Mouse (Mus musculus): ENCODE measurements around the gene Tmem198b.

- TF ChIP-seq CTCF (IDR thresholded peaks at IDR 0.05; ENCODE audit: borderline replicate concordance, extremely low read depth, insufficient read depth, insufficient read length) (no peak), POLR2A (IDR thresholded peaks at IDR 0.05; ENCODE audit: borderline replicate concordance, extremely low read depth, insufficient read depth, insufficient read length, poor library complexity, severe bottlenecking) (no peak)
Observed at GRCm38 (mm10) chr10:128792041-128792440, 12.1 kb downstream of the Tmem198b start.
